Mouse (Mus musculus): ENCODE measurements around the gene Kdm5c. TPM values are rescaled to one million over a fixed set of nuclear protein-coding genes. Genes with fewer than 3 reads are reported as not detected.

Gene Kdm5c
- 31.0 and 31.3 TPM in 2 replicates for polyA plus RNA-seq (2015; fragmentation: Nextera tagmentation; extraction: Ambion mirVana)

DNA sequence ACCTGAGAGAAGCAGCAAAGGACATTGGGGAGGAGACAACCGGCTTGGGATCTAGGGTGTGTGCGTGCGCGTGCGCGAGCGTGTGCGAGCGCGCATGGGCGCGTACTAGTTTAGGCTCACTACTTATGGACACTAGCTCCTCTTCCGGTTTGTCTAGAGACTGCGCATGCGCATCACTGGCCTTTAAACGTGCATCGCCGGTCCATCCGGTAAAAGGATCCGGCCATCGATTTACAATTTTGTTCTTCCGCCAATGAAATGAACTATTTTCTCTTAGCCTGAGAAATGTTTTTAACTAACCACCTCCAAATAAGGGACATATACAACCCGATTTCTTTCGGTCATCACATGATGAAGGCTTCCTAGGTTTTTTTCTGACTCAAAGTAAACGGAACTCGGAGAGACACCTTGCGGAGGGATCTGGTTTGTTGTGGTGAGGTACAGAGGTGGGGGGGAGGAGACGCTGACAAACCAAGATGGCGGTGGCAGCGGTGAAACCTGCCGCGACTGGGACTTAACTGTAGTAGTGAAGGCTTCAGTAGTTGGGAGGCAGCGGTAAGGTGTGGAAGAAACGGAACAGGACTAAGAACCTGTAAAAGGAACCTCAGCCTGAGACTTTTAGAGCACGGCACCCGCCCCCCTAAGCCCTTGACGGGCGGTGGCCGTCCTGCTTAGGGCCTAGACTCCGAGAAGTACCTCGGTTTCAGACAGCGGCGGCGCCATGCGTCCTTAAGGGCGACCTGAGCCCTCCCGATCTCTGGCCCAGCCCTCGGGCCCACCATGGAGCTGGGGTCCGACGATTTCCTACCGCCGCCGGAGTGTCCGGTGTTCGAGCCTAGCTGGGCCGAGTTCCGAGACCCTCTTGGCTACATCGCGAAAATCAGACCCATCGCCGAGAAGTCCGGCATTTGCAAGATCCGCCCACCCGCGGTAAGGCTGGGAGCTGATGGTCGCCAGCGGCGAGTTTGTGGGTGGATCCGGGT is at the start of gene Kdm5c:
Gene Kdm5c (plus strand): TSS at position 240 of the 983 bp plus-strand sequence.
- under 1% methylated on average over 56 of the region's 69 CpGs for WGBS
- peak within 1 kb of the TSS; percentile 78 for H3K4me2 ChIP-seq

DNA sequence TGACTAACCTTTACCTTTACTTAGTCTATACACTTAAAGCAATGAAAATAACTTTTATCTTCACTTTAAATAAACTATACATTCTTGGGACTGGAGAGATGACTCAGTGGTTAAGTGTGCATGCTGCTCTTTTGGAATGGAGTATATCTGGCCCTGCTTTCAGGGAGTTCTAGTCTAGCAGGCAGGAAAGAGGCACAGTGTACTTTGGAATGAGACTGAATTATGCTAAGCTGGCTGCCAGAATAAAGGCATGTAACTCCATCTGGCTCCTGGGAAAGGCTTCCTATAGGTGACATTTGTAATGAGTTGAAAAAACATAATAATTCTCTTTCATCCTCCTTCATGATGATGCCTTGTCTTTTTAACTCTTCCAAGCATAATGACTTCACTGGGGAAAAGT is 45.7 kb upstream of the Kdm5c start:
- Histone ChIP-seq H3K4me1 (replicated peaks) (no peaks in the 10 kb centered on the region), H3K27ac (replicated peaks) (no peak overlapping the region), H3K36me3 (no peaks in the 10 kb centered on the region), H3K9me3 (no peaks in the 10 kb centered on the region), H3K4me3 (no peak overlapping the region), H3K27me3 (peaks cover 43% of the 10 kb centered on the region), H3K9ac (no peak overlapping the region), H3K4me2 (no peak overlapping the region)
- ATAC-seq (ENCODE audit: low FRiP score, low read depth) = no peak

More for the DNA sequence above, at the start of gene Kdm5c:
- Histone ChIP-seq H3K36me3 (no peaks in the 10 kb centered on the region), H3K9me3 (no peaks in the 10 kb centered on the region), H3K27ac (replicated peaks) (peak within 1 kb of the TSS; percentile 76), H3K9ac (peak within 1 kb of the TSS; percentile 83), H3K27me3 (peaks cover 6% of the 10 kb centered on the region; the same call in 1 of the 2 replicates), H3K4me3 (peak within 1 kb of the TSS; percentile 93), H3K4me1 (replicated peaks) (peaks cover 24% of the 10 kb centered on the region)
- ATAC-seq (ENCODE audit: low FRiP score, low read depth) = peak; percentile 98

DNA sequence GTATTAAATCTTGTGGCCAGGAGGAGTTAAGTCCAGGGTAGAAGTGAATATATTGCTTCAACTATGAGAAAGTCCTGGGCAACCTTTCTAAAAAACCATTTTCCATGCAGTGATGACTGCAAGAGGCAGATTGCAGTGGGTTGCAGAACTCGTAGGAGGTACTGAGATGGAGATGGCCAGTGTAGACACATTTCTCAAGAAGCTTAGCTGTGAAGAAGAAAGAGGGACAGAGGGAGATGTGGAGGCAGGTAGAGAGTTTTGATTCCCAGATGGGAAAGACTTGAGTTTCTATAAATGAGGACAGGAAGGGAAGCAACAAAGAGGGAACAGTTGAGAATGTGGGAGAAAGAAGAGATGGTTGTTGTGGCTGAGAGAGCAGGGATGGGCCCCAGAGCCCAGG is 41.6 kb upstream of the Kdm5c start:
- Histone ChIP-seq H3K4me2 (no peak overlapping the region), H3K9ac (no peak overlapping the region), H3K9me3 (no peaks in the 10 kb centered on the region), H3K4me1 (replicated peaks) (no peaks in the 10 kb centered on the region), H3K27me3 (peaks cover 60% of the 10 kb centered on the region), H3K4me3 (no peak overlapping the region), H3K27ac (replicated peaks) (no peak overlapping the region), H3K36me3 (no peaks in the 10 kb centered on the region)
- ATAC-seq (ENCODE audit: low FRiP score, low read depth) = no peak
- 83% methylated on average over 1 of the region's 1 CpGs for WGBS

DNA sequence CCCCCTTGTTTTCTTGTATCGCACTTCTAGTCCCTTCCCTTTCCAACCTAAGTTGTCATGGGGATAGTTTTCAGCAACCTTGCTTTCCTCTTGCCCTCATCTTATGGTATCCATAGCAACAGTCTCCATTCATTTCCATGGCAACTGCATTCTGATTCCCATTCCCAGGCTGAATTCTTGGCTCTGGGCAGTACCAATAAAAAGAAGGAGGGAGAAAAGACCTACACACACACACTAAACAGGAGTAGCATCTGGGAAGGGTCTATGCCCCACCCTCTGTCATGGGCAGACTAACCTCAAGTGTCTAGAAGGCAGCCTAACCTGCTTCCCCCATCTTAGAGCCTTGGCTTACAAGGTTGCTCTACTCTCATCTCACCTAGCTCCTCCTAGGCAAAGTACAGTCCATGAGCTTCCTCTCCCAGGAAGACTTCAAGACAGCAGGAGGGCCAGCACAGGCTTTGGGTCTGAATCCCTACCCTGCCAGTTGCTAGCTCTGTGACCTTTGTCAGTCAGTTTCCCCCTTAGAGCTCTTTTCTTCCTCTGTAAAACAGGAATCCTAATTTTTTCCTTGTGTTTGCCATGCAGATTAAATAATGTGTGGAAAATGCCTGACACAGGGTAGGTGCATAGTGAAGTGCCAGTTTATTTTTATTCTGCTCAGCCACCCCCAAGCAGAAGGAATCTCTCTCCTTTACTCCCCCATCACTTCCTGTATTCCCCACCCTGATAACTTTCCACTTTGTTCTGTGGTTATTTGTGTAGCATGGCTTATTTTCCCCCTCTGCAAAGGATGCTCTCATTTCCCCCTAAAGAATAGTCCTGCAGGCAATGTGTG is 34.8 kb upstream of the Kdm5c start:
- ATAC-seq (ENCODE audit: low FRiP score, low read depth) = peak; percentile 91
- peaks cover 26% of the 10 kb centered on the region for H3K4me1 ChIP-seq (replicated peaks)
- H3K9ac ChIP-seq = no peak overlapping the region
- peak overlapping the region; percentile 27 for H3K4me2 ChIP-seq
- H3K9me3 ChIP-seq = no peaks in the 10 kb centered on the region
- 22% methylated on average over 1 of the region's 1 CpGs for WGBS
- peaks cover 58% of the 10 kb centered on the region for H3K27me3 ChIP-seq
- no peak overlapping the region for H3K4me3 ChIP-seq
- no peaks in the 10 kb centered on the region for H3K36me3 ChIP-seq
- peak overlapping the region; percentile 83 for H3K27ac ChIP-seq (replicated peaks)

DNA sequence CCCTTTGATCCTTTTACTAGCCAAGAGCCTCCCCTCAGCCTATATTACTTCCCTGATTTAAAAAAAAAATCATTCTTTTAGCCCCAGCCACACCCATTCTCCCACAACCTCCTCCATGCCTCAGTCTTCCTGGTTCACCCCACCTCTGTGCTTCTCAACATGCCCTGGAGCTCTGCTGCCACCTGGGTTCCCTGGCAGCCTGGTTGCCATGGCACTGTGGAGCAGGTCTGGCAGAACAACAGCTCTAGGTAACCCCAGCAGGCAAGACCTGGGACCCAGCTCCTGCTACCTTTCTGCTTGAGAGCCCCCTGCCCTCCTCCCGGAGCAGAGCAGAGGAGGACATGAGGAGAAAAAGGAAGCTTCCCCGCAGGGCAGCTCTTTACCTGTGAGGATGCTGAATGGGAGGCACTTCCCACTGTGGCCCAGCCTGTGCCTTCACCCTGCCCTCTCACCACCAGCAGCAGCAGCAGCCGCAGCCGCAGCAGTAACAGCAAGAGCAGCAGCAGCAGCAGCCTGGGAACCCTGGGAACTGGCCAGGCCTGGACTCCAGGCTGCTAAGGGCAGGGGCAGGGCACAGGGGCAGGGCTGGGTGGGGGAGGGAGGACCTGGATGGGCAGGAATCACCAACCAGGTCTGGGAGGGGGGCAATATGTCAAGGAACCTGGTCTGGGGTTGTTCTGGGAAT is 30.9 kb upstream of the Kdm5c start:
- no peak overlapping the region for H3K4me3 ChIP-seq
- H3K4me2 ChIP-seq = no peak overlapping the region
- H3K27ac ChIP-seq (replicated peaks) = no peak overlapping the region
- peaks cover 61% of the 10 kb centered on the region for H3K27me3 ChIP-seq
- H3K9ac ChIP-seq = no peak overlapping the region
- peaks cover 26% of the 10 kb centered on the region for H3K4me1 ChIP-seq (replicated peaks)
- H3K36me3 ChIP-seq = no peaks in the 10 kb centered on the region
- no peak for ATAC-seq (ENCODE audit: low FRiP score, low read depth)
- 41% methylated on average over 4 of the region's 4 CpGs for WGBS
- H3K9me3 ChIP-seq = no peaks in the 10 kb centered on the region

DNA sequence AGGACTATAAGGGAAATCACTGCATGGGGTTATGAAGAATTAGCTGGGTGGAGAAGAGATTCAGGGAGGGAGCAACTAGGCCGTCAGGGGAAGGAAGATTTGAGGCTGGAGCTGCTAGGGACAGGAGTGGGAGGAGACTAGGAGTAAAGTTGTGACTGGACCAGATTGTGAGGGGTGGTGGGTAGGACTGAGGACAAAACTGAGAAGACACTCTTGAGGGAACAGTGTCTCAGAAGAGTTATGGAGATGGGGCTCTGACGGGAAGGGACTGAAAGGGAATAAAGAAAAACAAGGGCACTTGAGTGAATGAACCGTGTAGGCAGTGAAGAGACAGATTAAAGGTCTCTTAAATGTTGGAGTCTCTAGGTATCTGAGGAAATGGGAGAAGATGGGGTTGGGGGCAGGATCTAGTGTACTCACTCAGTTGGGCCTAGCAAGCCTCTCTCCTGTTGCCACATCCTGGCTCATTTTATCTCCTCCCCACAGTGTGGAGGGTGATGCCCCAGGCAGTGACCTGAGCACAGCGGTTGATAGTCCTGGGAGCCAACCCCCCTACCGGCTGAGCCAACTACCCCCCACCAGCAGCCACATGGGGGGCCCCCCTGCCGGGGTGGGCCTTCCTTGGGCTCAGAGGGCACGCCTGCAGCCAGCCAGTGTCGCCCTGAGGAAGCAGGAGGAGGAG is 30.3 kb upstream of the Kdm5c start:
- 40% methylated on average over 8 of the region's 8 CpGs for WGBS
- Histone ChIP-seq H3K4me3 (no peak overlapping the region), H3K4me1 (replicated peaks) (peaks cover 19% of the 10 kb centered on the region), H3K9me3 (no peaks in the 10 kb centered on the region), H3K27ac (replicated peaks) (no peak overlapping the region), H3K4me2 (no peak overlapping the region), H3K27me3 (peaks cover 63% of the 10 kb centered on the region), H3K9ac (no peak overlapping the region), H3K36me3 (no peaks in the 10 kb centered on the region)
- ATAC-seq (ENCODE audit: low FRiP score, low read depth) = no peak

DNA sequence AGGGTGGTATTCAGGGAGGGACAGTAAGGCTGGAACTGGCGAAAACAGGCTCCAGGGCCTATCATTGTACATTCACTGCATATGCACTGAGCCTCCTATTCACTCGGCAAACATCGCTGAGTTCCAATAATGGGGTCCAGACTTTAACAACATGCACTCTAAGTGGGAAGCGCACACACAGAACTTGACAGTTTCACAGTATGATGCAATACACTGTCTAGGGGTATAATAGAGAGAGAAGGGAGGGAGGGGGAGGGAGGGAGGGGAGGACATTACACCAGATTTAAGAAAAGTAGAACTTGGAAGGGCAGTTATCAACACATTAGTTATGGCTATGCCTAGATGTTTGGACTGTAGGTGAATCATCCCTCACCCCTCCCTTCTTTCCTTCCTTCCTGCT is 29.6 kb upstream of the Kdm5c start:
- Histone ChIP-seq H3K27me3 (peaks cover 59% of the 10 kb centered on the region), H3K9ac (no peak overlapping the region), H3K4me1 (replicated peaks) (peaks cover 12% of the 10 kb centered on the region), H3K9me3 (no peaks in the 10 kb centered on the region), H3K27ac (replicated peaks) (no peak overlapping the region), H3K4me2 (no peak overlapping the region), H3K36me3 (no peaks in the 10 kb centered on the region), H3K4me3 (no peak overlapping the region)
- 64% methylated on average over 4 of the region's 4 CpGs for WGBS
- ATAC-seq (ENCODE audit: low FRiP score, low read depth) = no peak

DNA sequence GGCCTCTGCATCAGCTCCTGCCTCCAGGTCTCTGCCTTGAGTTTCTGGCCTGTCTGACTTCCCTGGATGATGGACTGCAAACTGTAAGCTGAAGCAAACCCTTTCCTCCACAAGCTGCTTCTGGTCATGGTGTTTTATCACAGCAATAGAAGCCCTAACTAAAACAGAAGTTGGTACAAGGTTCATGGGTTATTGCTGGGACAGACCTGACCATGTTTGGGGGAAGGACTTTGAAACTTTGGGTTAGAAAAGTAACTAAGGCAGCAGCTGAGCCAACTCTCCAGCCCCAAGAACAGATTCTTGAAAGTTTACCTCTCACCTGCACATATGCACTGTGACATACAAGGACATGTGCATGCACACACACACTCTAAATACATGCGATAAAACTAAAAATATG is 27.3 kb upstream of the Kdm5c start:
- no peak overlapping the region for H3K4me3 ChIP-seq
- H3K9me3 ChIP-seq = no peaks in the 10 kb centered on the region
- H3K4me1 ChIP-seq (replicated peaks) = peaks cover 4% of the 10 kb centered on the region; the same call in 1 of the 2 replicates
- no peak overlapping the region for H3K4me2 ChIP-seq
- H3K9ac ChIP-seq = no peak overlapping the region
- WGBS = 90% methylated on average over 1 of the region's 1 CpGs
- H3K36me3 ChIP-seq = no peaks in the 10 kb centered on the region
- no peak for ATAC-seq (ENCODE audit: low FRiP score, low read depth)
- no peak overlapping the region for H3K27ac ChIP-seq (replicated peaks)
- H3K27me3 ChIP-seq = peaks cover 63% of the 10 kb centered on the region

DNA sequence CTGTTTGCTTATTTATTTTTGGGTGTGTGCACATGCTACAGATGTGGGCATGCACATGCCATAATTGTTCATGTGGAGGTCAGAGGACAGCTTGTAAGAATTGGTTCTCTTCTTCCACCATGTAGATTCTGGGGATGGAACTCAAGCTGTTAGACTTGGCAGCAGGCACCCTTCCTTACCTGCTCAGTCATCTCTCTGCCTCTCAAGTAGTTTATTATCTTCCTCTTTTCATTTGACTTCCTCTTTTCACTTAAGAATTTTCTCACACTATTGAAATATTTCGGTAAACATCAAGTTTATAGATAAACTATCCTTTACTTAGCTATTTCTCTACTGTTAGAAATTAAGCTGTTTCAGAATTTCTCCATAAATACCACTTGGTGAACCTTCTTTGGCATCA is 18.1 kb upstream of the Kdm5c start:
- Histone ChIP-seq H3K4me1 (replicated peaks) (no peaks in the 10 kb centered on the region), H3K4me2 (no peak overlapping the region), H3K27ac (replicated peaks) (no peak overlapping the region), H3K4me3 (no peak overlapping the region), H3K9ac (no peak overlapping the region), H3K36me3 (peaks cover 1% of the 10 kb centered on the region; the same call in 1 of the 2 replicates), H3K9me3 (no peaks in the 10 kb centered on the region), H3K27me3 (peaks cover 59% of the 10 kb centered on the region)
- WGBS = 83% methylated on average over 1 of the region's 1 CpGs
- ATAC-seq (ENCODE audit: low FRiP score, low read depth) = no peak

DNA sequence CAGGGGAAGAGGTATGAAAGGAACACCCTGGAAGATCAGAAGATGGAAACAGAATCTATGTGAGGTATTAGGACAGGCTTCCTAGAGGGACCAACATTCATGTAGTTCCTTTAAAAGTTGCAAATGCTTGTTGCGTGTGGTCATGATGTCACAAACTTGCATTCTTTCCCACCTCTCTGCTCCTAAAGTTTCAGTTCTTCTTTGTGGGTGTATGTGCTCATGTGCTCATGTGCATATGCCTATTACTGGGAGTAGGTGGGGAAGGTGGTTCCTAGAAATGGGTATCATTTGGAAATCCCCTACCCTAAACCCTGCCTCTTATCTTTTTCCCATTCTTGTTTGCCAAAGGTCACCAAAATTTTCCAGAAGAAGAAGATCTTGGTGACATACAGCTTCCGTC is 14.3 kb upstream of the Kdm5c start:
- H3K36me3 ChIP-seq = peaks cover 3% of the 10 kb centered on the region; the same call in 1 of the 2 replicates
- H3K27ac ChIP-seq (replicated peaks) = no peak overlapping the region
- no peak overlapping the region for H3K9ac ChIP-seq
- H3K4me3 ChIP-seq = no peak overlapping the region
- H3K4me2 ChIP-seq = no peak overlapping the region
- H3K9me3 ChIP-seq = no peaks in the 10 kb centered on the region
- H3K4me1 ChIP-seq (replicated peaks) = no peaks in the 10 kb centered on the region
- 97% methylated on average over 2 of the region's 2 CpGs for WGBS
- peaks cover 52% of the 10 kb centered on the region for H3K27me3 ChIP-seq
- no peak for ATAC-seq (ENCODE audit: low FRiP score, low read depth)

DNA sequence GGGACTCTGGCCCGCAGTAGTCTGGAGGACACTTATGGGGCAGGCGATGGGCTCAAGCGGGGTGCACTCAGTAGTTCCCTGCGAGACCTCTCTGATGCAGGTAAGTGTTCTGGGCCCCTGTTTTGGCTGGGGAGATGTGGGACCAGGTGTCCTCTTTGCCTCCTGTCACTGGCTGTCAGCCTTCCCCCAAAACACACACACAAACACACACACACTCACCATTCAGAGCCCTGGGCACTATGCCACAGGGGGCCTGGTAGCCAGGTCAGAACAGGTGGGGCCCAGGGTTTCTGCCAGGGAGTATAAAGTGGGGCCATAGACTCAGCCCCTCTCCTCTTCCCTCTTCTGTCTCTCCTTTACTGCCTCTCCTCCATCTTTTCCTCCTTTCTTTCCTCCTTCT is 11.1 kb upstream of the Kdm5c start:
- H3K27ac ChIP-seq (replicated peaks) = no peak overlapping the region
- peaks cover 3% of the 10 kb centered on the region; the same call in 1 of the 2 replicates for H3K36me3 ChIP-seq
- H3K4me2 ChIP-seq = no peak overlapping the region
- H3K4me3 ChIP-seq = no peak overlapping the region
- no peak overlapping the region for H3K9ac ChIP-seq
- no peaks in the 10 kb centered on the region for H3K9me3 ChIP-seq
- WGBS = 80% methylated on average over 4 of the region's 4 CpGs
- ATAC-seq (ENCODE audit: low FRiP score, low read depth) = no peak
- H3K27me3 ChIP-seq = peaks cover 56% of the 10 kb centered on the region
- H3K4me1 ChIP-seq (replicated peaks) = no peaks in the 10 kb centered on the region
